Mouse (Mus musculus) olfactory bulb, adult 2 months (tissue): ENCODE data around the gene M1ap.

Experiments
- CTCF ChIP-seq: fragments of 200-500 bp; IDR thresholded peaks from 2 replicates; pipeline ENCODE4 v1.5.1; 2012; ENCODE audit warnings: low read depth, mild to moderate bottlenecking, low read length, moderate library complexity; ENCODE audit not compliant: insufficient read depth
- POLR2A ChIP-seq: fragments of 200-500 bp; IDR thresholded peaks from 2 replicates; pipeline ENCODE4 v1.6.1; 2012; ENCODE audit warnings: mild to moderate bottlenecking, low read depth, low read length, moderate library complexity; ENCODE audit not compliant: insufficient read depth

- TF ChIP-seq CTCF: no peak
- no peak for TF ChIP-seq POLR2A
These were observed 63.3 kb downstream of the M1ap start for GRCm38 (mm10) chr6:83010010-83010409.
